Mouse (Mus musculus): ENCODE results near the gene Zfp579. TPM values are rescaled to one million over a fixed set of nuclear protein-coding genes. Genes with fewer than 3 reads are reported as not detected.

Gene Zfp579
- total RNA-seq, 2 experiments from 2014 or later, result 25.1 to 27.8 TPM

DNA sequence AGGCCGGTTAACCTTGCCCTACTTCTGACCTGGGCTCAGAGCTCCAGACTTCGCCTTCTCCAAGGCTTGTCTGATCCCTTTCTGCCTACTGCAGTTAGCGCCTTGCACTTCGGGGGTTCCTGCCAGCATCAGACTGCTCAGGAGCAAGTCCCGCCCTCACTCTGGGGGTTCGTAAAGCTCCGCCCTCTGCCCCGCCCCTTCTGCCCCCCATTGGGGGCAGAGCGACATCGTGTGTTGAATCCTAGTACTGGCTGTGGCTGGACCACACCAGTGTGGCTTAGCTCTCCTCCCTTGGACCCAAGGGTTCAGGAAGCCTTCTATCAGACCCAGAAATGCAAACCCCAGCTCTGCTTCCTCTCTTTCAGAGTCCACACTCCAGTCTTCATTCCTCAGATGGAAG is 31.7 kb downstream of the Zfp579 start, which contains the start of gene Sbk2:
Gene Sbk2, minus strand, starts transcription at position 135 of the 400 bp plus-strand sequence.
- peak; percentile 68 to 72 for DNase-seq (ENCODE audit: low spot score in 2 of 2)

- DNase-seq (ENCODE audit: low spot score in 2 of 2), result no peak
Measured at GRCm38 (mm10) chr7:4963527-4963926, 32.4 kb downstream of the Zfp579 start.

DNA sequence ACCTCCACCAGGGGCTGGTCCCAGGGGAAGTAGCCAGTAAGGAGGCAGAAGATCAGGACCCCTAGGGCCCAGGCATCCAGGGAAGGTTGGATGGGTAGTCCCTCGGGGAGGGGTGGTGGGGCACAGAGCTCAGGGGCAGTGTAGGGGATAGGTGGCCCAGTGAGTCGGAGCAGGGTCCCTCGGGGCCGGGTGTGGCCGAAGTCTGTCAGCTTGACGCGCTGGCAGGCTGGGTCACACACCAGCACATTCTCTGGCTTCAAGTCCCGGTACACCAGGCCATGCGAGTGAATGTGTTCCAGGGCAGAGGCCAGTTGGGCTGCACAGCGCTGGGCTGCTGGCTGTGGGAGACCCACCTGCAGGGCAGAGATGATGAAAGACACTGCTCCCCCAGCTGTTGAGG is 38.6 kb downstream of the Zfp579 start:
- no peak for DNase-seq (ENCODE audit: low spot score in 2 of 2)

DNA sequence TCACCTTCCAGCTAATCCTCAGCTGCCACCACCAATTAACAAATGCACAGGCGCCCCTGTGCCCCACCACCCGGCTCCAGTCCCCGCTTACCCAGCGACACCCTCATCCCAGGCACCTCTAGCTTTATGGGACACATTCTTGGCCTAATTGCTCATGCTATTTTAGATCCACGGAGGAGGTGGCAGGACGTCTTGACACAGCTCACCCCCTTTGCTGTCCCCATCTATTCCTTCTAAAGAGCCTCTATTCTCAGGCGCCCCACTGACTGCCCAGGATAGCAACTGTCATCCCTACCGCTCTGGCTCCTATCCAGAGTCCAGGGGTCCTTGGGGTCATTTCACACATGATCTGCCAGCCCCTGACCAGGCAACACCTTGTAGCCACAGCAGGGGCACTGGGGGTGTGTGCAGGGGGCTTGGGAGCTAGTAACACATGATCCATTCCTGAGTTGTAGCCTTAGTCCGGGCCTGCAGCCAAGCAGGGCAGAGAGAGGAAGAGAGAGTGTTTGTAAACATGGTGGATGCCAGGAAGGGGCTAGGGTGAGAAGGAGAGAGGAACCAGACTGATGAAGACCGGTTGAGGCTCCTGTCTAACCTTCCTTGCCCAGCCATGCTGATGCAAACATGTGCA is 42.0 kb downstream of the Zfp579 start:
- DNase-seq (ENCODE audit: low spot score in 2 of 2), result no peak

DNA sequence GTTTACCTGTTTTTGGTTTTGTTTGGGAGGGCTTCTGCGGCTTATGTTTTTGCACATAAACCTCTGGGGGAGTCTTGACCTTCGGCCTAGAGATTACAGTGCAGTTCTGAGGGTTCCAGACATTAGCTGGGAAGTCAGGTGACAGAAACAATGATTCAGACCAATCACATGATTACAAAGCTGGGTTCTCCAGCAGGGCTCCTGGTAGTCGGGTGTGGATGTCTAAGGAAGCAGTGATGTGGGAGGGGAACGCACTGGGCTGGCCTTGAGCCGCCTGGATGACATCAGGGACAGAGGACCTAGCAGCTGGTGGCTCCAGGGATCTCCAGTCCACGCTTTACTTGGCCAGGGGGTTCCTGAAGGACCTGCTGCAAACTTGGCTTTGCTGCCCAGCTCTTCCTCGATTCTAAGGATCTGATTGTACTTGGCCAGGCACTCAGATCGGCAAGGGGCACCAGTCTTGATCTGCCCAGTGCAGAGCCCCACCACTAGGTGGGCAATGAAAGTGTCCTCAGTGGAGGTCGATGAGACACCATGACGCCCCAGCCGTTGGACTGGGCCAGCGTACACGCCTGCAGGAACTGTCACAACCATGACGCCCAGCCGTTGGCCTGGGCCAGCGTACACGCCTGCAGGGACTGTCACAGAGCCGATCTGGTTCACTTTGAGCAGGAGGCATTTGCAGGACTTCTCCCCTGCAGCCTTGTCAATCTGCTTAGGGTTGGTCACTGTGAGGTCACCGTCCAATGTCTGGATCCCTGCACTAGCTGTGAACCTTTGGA is 45.2 kb downstream of the Zfp579 start:
- DNase-seq (ENCODE audit: low spot score in 2 of 2), result no peak

DNA sequence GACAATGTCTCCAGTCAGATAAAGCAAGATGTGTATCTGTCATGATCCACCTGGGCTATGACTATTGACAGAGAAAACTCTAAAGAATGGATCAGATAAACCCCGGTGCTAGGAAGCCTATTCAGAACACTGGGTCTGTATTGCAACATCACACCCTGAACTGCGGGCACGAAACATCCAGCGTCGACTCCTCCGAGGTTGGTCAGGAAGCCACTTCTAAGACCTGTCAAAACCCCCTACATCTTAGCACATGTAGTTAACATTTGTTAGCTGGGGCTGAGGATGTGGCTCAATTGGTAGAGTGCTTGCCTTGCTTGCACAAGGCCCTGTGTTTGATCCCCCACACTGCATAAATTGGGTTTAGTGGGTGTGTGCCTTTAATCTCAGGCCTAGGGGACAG is 47.6 kb downstream of the Zfp579 start:
- DNase-seq (ENCODE audit: low spot score in 2 of 2), result no peak

GRCm38 (mm10) chr7:4947855-4948254 is 48.1 kb downstream of the Zfp579 start:
- DNase-seq (ENCODE audit: low spot score in 2 of 2), result no peak

DNA sequence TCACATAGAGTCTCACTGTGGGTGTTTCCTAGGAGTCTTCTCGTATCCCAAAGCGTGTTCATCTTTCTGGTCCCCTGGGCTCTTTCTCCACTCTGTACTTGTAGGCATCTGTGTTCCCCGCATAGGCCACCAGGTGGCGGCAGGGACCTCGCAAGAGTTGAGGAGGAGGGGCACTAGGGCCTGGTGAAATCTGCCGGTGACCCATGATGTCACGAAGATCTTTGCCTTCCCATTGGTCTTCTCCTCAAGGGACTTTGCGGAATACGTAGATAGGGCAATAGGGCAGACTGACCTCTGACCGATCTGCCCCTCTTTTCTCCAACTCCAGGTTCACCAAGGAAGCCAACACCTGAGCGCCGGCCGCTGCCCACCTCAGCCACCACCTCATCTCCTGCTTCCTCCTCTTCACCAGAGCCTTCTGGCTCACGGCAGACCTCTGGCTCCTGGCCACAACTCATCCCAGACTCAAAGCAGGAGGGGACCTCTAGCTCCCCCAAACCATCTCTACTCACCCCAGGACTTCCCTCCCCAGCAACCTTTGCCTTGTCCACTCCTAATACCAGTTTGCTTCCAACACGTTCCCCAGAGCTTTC is 52.6 kb downstream of the Zfp579 start:
- peak; percentile 91 to 96 for DNase-seq (ENCODE audit: low spot score in 2 of 2)

GRCm38 (mm10) chr7:4942673-4943072 is 53.3 kb downstream of the Zfp579 start:
- no peak for DNase-seq (ENCODE audit: low spot score in 2 of 2)

GRCm38 (mm10) chr7:4940068-4940479 is 55.9 kb downstream of the Zfp579 start:
- peak; percentile 69 to 88 for DNase-seq (ENCODE audit: low spot score in 2 of 2)

GRCm38 (mm10) chr7:4938456-4938855 is 57.5 kb downstream of the Zfp579 start:
- DNase-seq (ENCODE audit: low spot score in 2 of 2), result peak; percentile 60 to 73

DNA sequence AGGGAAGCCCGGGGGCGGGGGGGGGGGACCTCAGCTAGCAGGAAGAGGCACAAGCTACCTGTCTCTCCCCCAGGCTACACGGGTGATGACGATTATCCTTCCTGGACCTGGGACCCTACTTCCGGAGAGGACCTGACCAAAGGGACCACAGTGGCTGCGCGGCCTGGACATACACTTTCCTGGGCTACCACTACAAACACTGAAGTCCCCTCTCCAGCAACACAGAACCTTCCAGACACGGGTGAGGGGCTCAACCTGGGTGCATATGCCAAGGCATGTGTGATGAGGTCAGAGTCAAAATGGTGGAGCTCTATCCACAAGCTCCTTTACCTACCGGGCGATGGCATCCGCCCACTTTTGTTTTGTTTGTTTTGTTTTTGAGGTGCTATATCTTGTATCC is 58.6 kb downstream of the Zfp579 start:
- no peak for DNase-seq (ENCODE audit: low spot score in 2 of 2)

DNA sequence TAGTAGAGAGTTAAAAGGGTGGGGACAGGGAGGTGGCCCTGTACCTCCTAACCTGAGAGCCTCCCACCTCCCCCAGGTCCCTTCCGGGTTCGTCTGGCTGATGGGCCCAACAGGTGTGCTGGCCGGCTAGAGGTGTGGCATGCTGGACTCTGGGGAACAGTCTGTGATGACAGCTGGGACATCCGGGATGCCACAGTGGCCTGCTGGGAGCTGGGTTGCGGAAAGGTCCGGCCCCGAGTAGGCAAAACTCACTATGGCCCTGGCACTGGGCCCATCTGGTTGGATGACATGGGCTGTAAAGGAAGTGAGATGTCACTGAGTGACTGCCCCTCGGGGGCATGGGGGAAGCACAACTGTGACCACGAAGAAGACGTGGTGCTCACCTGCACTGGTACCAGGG is 59.1 kb downstream of the Zfp579 start:
- no peak for DNase-seq (ENCODE audit: low spot score in 2 of 2)

- no peak for DNase-seq (ENCODE audit: low spot score in 2 of 2)
Measured at GRCm38 (mm10) chr7:4934160-4934914, 61.6 kb downstream of the Zfp579 start.

Other genes with a start within 250 kb of the Zfp579 start
- gene Cox6b2, start 243.1 kb downstream of the Zfp579 start, total RNA-seq (2021), result 1 to 10 TPM; 5.0 to 8.8 TPM
- not detected for gene Fam71e2, start 224.9 kb downstream of the Zfp579 start, total RNA-seq (2021)
- under 1 TPM; 0.28 to 0.30 TPM for gene Il11, start 213.3 kb downstream of the Zfp579 start, total RNA-seq (2021)
- gene Tmem190, start 213.2 kb downstream of the Zfp579 start, total RNA-seq (2021), result not detected
- 1 to 10 TPM; 2.0 to 3.1 TPM for gene Tmem238, start 206.5 kb downstream of the Zfp579 start, total RNA-seq (2021)
- gene Rpl28, start 203.3 kb downstream of the Zfp579 start, total RNA-seq (2021), result 100 to 1,000 TPM; 439 to 453 TPM
- gene Ube2s, start 183.6 kb downstream of the Zfp579 start, total RNA-seq (2021), result 100 to 1,000 TPM; 101 to 108 TPM
- 100 to 1,000 TPM; 102 to 115 TPM for gene Shisa7, start 151.5 kb downstream of the Zfp579 start, total RNA-seq (2021)
- gene Isoc2b, start 125.9 kb downstream of the Zfp579 start, total RNA-seq (2021), result 1 to 10 TPM; 4.5 to 5.9 TPM
- 10 to 100 TPM; 14.2 to 14.8 TPM for gene Isoc2a, start 119.0 kb downstream of the Zfp579 start, total RNA-seq (2021)
- gene Gm36210, start 89.6 kb downstream of the Zfp579 start, total RNA-seq (2021), result under 1 TPM in 1 of 2 experiments, not detected in 1; 0.46 TPM
- 10 to 100 TPM; 14.7 to 15.9 TPM for gene Zfp628, start 80.9 kb downstream of the Zfp579 start, total RNA-seq (2021)
- 100 to 1,000 TPM; 104 TPM for gene Nat14, start 74.1 kb downstream of the Zfp579 start, total RNA-seq (2021)
- 1 to 10 TPM; 2.6 to 3.3 TPM for gene Ssc5d, start 70.4 kb downstream of the Zfp579 start, total RNA-seq (2021)
- under 1 TPM; 0.26 to 0.45 TPM for gene Sbk2, start 31.8 kb downstream of the Zfp579 start, total RNA-seq (2021)
- gene Sbk3, start 25.0 kb downstream of the Zfp579 start, total RNA-seq (2021), result under 1 TPM; 0.58 to 0.91 TPM
- 1 to 10 TPM; 7.4 to 7.8 TPM for gene Zfp524, start 18.3 kb upstream of the Zfp579 start, total RNA-seq (2021)
- 10 to 100 TPM; 23.3 to 25.7 TPM for gene Fiz1, start 18.5 kb upstream of the Zfp579 start, total RNA-seq (2021)
- gene Gm44973, start 19.3 kb upstream of the Zfp579 start, total RNA-seq (2021), result not detected
- 10 to 100 TPM; 34.9 to 35.5 TPM for gene Zfp865, start 24.2 kb upstream of the Zfp579 start, total RNA-seq (2021)
- gene Ccdc106, start 24.4 kb upstream of the Zfp579 start, total RNA-seq (2021), result 10 to 100 TPM; 57.3 to 59.7 TPM
- gene 4632433K11Rik, start 38.0 kb upstream of the Zfp579 start, total RNA-seq (2021), result not detected
- 1 to 10 TPM; 4.4 to 4.8 TPM for gene Zfp784, start 42.3 kb upstream of the Zfp579 start, total RNA-seq (2021)
- 10 to 100 TPM; 27.8 to 31.0 TPM for gene Zfp580, start 55.4 kb upstream of the Zfp579 start, total RNA-seq (2021)
- 100 to 1,000 TPM; 176 to 181 TPM for gene U2af2, start 66.0 kb upstream of the Zfp579 start, total RNA-seq (2021)
- gene Epn1, start 84.1 kb upstream of the Zfp579 start, total RNA-seq (2021), result 100 to 1,000 TPM; 482 to 504 TPM
- gene Rfpl4, start 120.8 kb upstream of the Zfp579 start, total RNA-seq (2021), result not detected
- gene Rasl2-9, start 129.8 kb upstream of the Zfp579 start, total RNA-seq (2021), result under 1 TPM; 0.49 to 0.68 TPM
- not detected for gene Vmn1r55, start 153.5 kb upstream of the Zfp579 start, total RNA-seq (2021)
- not detected for gene Vmn1r56, start 200.6 kb upstream of the Zfp579 start, total RNA-seq (2021)
- not detected for gene Vmn1r57, start 222.3 kb upstream of the Zfp579 start, total RNA-seq (2021)

All from left cerebral cortex, adult 18-20 months (tissue).